In the genomic region with DNA sequence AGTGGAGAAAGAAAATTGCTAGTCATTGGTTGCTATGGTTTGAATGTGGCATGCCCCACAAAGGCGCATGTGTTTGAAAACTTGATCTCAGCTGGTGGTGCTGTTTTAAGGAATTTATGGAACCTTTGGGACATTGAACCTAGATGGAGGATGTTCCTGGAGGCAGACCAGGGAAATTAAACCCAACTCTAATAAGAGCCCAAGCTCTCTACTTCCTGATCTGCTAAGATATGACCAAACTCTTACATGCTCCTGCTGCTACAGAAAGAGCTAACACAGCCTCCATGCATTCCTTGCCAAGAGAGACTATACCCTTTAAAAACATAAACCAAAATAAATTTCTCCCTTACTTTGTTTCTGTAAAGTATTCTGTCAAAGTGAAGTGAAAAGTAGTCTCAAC, we compare ENCODE assay signal across 16 mouse cellular contexts.
"Had no signal": no experiment of that assay in that cellular context is flagged by ENCODE, and none has a peak within 500 bp of the region (broad histone marks: within the 10 kb centered on the region; RNA-seq: fewer than 3 reads in every experiment).

No protein-coding gene starts in this region.

- H3K36me3 ChIP-seq: neural tube, embryonic 13.5 days; neural tube, embryonic 15.5 days; stomach, embryonic 15.5 days had no signal

- H3K4me1 ChIP-seq: neural tube, embryonic 13.5 days; neural tube, embryonic 15.5 days; stomach, embryonic 15.5 days had no signal

- H3K4me2 ChIP-seq: neural tube, embryonic 13.5 days; neural tube, embryonic 15.5 days; stomach, embryonic 15.5 days had no signal

- H3K9ac ChIP-seq: neural tube, embryonic 13.5 days; neural tube, embryonic 15.5 days; stomach, embryonic 15.5 days had no signal

- DNase-seq: retina, postnatal 1 day; right cerebral cortex, adult 18-20 months; right cerebral cortex, postnatal 14 days; right cerebral cortex, postnatal 25 days; right cerebral cortex, postnatal 4 days; spleen, adult 18-20 months; thymus, adult 18-20 months; thymus, adult 2 months; thymus, postnatal 14 days; thymus, postnatal 25 days; thymus, postnatal 36 days; thymus, postnatal 4 days had no signal

- H3K27me3 ChIP-seq: neural tube, embryonic 13.5 days; neural tube, embryonic 15.5 days; stomach, embryonic 15.5 days had no signal

- H3K9me3 ChIP-seq: neural tube, embryonic 13.5 days; neural tube, embryonic 15.5 days; stomach, embryonic 15.5 days had no signal

- H3K4me3 ChIP-seq: neural tube, embryonic 13.5 days; neural tube, embryonic 15.5 days; stomach, embryonic 15.5 days had no signal

- H3K27ac ChIP-seq: neural tube, embryonic 13.5 days; neural tube, embryonic 15.5 days; stomach, embryonic 15.5 days; stomach, postnatal 0 days had no signal
